Mouse (Mus musculus): ENCODE measurements around the gene 1700010B08Rik. TPM values are rescaled to one million over a fixed set of nuclear protein-coding genes. Genes with fewer than 3 reads are reported as not detected.

1700010B08Rik gene
- total RNA-seq, 1 experiment from 2014 or later = not detected

DNA sequence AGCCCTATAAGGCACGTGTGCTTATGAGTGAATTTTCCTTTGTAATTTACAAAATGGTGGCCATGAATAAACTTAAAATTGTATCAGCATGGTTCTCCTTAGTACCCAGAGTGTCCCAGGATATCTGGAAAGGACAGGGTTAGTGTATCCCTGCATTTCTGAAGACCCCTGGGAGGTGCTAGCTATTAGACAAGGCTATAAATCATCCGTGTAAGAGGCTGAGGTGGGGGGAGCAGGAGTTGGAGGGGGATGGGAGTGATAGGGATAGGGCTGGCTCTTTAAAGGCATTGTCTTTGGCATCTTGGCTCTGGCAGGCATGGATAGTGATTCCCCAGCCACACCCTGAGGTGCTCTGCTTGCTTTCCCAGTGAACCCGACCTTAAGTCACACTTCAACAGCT is 45.4 kb downstream of the 1700010B08Rik start:
- ATAC-seq (replicated peaks; ENCODE audit: low read depth, poor library complexity, severe bottlenecking) = no peak

DNA sequence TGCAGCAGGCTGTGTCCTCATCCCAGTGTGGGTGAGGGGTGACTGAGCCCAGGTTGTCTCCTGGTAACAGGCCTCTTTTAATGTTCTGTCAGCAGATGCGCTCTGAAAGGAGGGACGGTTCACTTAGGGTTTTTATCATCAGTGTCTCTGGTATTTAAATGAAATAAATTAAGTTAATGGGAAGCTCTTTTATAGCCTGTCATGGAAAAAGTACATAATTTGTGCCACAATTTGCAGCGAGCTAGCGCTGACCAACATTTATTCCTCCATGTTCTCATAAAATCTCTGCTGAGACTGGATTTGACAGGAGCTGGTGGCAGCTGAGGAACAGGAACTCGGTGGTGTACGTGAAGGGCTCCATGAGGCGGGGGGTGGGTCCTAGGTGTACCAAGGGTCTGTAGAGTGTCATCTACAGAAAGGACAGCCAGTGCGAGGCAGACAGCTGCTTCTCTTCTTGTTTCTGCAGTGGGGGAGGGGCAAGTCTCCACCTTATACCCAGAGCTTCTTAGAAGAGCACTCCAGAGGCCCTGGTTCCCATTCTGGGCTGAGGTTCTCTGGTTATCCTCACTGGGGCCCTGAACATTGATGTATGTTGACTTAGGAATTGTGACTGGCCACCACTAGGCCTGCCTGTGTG is 48.9 kb downstream of the 1700010B08Rik start:
- no peak for ATAC-seq (replicated peaks; ENCODE audit: low read depth, poor library complexity, severe bottlenecking)

DNA sequence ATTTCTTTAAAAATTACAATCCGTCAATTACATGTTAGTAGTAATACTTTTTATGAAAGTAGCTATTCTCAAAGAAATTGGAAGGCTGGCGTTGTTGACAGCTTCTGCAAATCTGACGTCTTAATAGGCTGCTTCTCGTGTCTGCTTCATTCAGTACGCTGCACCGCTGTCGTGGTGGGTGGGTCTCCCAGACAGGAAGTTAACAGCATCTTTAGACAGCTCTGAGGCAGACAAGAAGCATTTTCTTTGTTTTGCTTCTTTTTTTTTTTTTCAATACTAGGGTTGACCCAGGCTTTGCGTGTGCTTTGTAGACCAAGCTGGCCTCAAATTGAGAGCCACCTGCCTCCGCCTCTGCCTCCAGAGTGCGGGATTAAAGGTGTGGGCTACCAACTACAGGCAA is 50.0 kb downstream of the 1700010B08Rik start:
- peak; percentile 68 for ATAC-seq (replicated peaks; ENCODE audit: low read depth, poor library complexity, severe bottlenecking)

- peak; percentile 26; the same call in 1 of the 2 replicates for ATAC-seq (replicated peaks; ENCODE audit: low read depth, poor library complexity, severe bottlenecking)
Observed at GRCm38 (mm10) chr2:173770620-173771019, 51.4 kb downstream of the 1700010B08Rik start.

Other genes with a start within 250 kb of the 1700010B08Rik start
- not detected in 2 replicates for gene 1700021F07Rik, start 196.8 kb upstream of the 1700010B08Rik start, total RNA-seq (2017)
- gene Ankrd60, start 141.1 kb upstream of the 1700010B08Rik start, total RNA-seq (2017) = not detected in 2 replicates
- gene Rab22a, start 59.7 kb upstream of the 1700010B08Rik start, total RNA-seq (2017) = 8.4 and 8.8 TPM in 2 replicates
- gene Vapb, start 18.1 kb downstream of the 1700010B08Rik start, total RNA-seq (2017) = 53.9 and 74.6 TPM in 2 replicates

All from common myeloid progenitor, adult 5-6 weeks (primary cell).